Mouse (Mus musculus) bone marrow, adult 2 months (tissue): ENCODE results near the gene Nbas.

Experiments
- CTCF ChIP-seq: fragments of 200-500 bp; IDR thresholded peaks from 2 replicates; pipeline ENCODE4 v1.5.1; 2011; ENCODE audit warnings: low read length, control low read depth; ENCODE audit not compliant: control insufficient read depth, insufficient read depth
- POLR2A ChIP-seq: fragments of 200-500 bp; IDR thresholded peaks from 2 replicates; pipeline ENCODE4 v1.6.1; 2011; ENCODE audit warnings: low read depth, mild to moderate bottlenecking, control low read depth, low read length, borderline replicate concordance; ENCODE audit not compliant: control insufficient read depth

DNA sequence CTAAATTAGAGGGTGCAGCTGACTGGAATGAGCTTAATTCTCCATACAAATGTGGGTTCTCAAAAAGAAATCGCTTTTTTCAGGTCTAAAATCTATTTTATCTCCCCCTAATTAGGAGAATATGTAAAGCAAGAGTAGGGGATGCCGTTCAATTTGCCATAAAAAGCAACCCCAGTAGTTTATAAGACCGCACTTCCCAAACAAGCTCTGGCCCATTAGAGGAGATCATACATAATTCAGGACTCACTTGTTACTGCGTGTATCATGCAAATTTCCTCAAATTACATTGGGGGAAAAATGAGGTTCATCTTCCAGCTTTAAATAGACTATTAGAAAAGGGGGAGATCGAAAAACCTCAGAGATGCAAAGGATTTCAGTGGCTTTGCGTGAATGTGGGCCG, 346.7 kb downstream of the Nbas start:
- TF ChIP-seq CTCF (no peak), POLR2A (no peak)
